Mouse (Mus musculus) ES-Bruce4 (cell line): ENCODE results near the gene Etv2. TPM values are rescaled to one million over a fixed set of nuclear protein-coding genes. Genes with fewer than 3 reads are reported as not detected.

Experiments used
- H3K27ac ChIP-seq: 2 replicates; pipeline ENCODE4 v1.5.1; 2012; ENCODE audit warnings: low read length, inconsistent platforms; ENCODE audit not compliant: insufficient read depth
- H3K27me3 ChIP-seq: 2 replicates; pipeline ENCODE4 v1.6.1; 2012; ENCODE audit warnings: mild to moderate bottlenecking, low read length, inconsistent platforms; ENCODE audit not compliant: control insufficient read depth, poor library complexity, insufficient read depth, severe bottlenecking
- H3K36me3 ChIP-seq: 2 replicates; pipeline ENCODE4 v1.6.1; 2012; ENCODE audit warnings: inconsistent platforms, mild to moderate bottlenecking, low read length, moderate library complexity; ENCODE audit not compliant: control insufficient read depth, poor library complexity, insufficient read depth, severe bottlenecking
- H3K4me1 ChIP-seq: one replicate; pipeline ENCODE4 v1.8.1; 2011; ENCODE audit warnings: low read length; ENCODE audit not compliant: control insufficient read depth, insufficient read depth
- H3K4me3 ChIP-seq: 2 replicates; pipeline ENCODE4 v1.5.1; 2011; ENCODE audit warnings: low read depth, mild to moderate bottlenecking, low read length
- H3K9ac ChIP-seq: 2 replicates; pipeline ENCODE4 v1.6.1; 2012; ENCODE audit warnings: low read depth, mild to moderate bottlenecking, inconsistent platforms; ENCODE audit not compliant: poor library complexity, severe bottlenecking
- H3K9me3 ChIP-seq: replicated peaks from 2 replicates; pipeline ENCODE4 v1.6.1; 2012; ENCODE audit warnings: mild to moderate bottlenecking, low read length, inconsistent platforms; ENCODE audit not compliant: control insufficient read depth, poor library complexity, insufficient read depth, severe bottlenecking
- CTCF ChIP-seq: IDR thresholded peaks from one replicate; pipeline ENCODE4 v1.8.1; 2011; ENCODE audit warnings: low read depth, low read length
- EP300 ChIP-seq: IDR thresholded peaks from 2 replicates; pipeline ENCODE4 v1.6.1; 2011; ENCODE audit warnings: low read depth, low read length; ENCODE audit not compliant: insufficient read depth
- POLR2A ChIP-seq: IDR thresholded peaks from one replicate; pipeline ENCODE4 v1.8.1; 2011; ENCODE audit warnings: low read length; ENCODE audit not compliant: insufficient read depth
- polyA plus RNA-seq: library from polyadenylated mRNA; stranded (reverse); fragments of >200 nt; gene quantifications from 2 replicates; pipeline ENCODE4 v1.2.4, GENCODE M21; 2011; ENCODE audit warnings: low read depth; ENCODE audit not compliant: missing spikeins, insufficient read depth, insufficient read length

The Etv2 gene
- polyA plus RNA-seq, 1 experiment, result 3.3 TPM

DNA sequence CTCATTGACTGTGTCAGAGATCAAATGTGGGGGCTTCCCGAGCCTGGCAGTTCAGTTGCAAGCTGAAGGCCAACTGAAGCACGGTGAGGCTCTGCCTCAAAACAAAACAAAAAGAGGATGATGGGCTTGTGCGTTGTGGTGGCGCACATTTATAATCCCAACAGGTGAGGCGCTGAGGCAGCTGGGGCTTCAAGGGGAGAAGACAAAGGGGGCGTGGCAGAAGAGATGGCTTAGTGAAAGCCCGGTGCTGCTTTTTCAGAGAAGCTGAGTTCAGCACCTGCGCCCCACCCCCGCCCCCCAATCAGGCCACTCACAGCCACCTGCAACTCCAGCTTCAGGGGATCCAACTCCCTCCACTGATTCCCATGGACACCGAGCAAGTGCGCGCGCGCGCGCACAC lies 27.2 kb downstream of the Etv2 start:
- Histone ChIP-seq H3K4me1 (peaks cover 7% of the 10 kb centered on the region), H3K36me3 (no peaks in the 10 kb centered on the region), H3K9me3 (no peaks in the 10 kb centered on the region), H3K27ac (peak overlapping the region; percentile 11), H3K27me3 (no peaks in the 10 kb centered on the region), H3K4me3 (no peak overlapping the region), H3K9ac (no peak overlapping the region)
- TF ChIP-seq CTCF (no peak), POLR2A (no peak), EP300 (no peak)

DNA sequence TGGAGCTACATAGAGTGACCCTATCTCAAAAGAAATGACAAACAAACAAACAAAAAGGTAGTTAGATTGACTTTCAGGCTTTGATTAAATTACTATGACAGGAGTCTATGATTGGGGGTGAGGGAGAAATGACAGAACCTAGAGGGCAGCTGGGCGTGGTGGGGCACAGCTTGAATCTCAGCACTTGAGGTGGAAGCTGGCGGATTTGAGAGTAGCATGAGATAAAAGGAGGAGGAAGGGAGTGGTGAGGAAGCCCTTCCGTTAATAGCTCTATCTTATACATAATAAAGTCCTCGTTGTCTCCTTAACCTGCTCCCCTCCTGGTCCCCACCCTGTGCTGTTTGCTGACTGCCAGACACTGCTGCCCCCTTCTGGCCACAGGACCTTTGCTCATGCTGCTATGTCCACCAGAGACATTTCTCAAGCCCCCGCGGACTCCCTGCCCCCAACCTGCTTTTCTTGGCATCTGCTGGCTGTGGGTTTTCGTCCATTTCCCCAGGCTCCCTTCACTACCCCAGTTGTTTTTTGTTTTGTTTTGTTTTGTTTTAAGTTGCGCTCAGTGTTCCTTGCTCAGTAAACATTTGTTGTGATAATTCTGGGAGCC lies 27.8 kb downstream of the Etv2 start:
- Histone ChIP-seq H3K9ac (no peak overlapping the region), H3K27me3 (no peaks in the 10 kb centered on the region), H3K4me1 (peaks cover 13% of the 10 kb centered on the region), H3K4me3 (no peak overlapping the region), H3K9me3 (no peaks in the 10 kb centered on the region), H3K27ac (peak overlapping the region; percentile 11), H3K36me3 (no peaks in the 10 kb centered on the region)
- no peak for TF ChIP-seq POLR2A
- TF ChIP-seq CTCF, result peak; percentile 90
- TF ChIP-seq EP300, result peak; percentile 91

DNA sequence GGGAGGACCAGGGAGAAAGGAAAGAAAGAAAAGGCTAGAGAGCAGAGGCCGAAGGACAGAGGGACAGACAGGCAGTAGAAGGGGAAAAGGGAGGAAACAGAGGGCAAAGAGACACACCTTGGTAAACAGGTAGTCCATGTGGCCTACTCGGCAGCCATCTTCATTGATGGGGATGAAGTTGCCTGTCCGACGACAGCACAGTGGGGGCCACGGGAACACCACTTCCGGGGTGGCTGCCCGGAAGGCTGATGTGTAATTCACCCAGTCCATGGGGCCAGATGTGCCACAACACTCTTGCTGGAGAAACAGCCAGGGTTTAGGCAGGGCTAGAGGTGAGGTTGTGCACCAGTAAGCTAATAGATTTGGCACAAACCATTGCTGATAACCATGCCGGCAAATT lies 30.7 kb downstream of the Etv2 start:
- no peaks in the 10 kb centered on the region for H3K27me3 ChIP-seq
- H3K9ac ChIP-seq, result no peak overlapping the region
- H3K36me3 ChIP-seq, result no peaks in the 10 kb centered on the region
- TF ChIP-seq POLR2A (no peak), EP300 (no peak), CTCF (no peak)
- peak overlapping the region; percentile 43 for H3K27ac ChIP-seq
- H3K4me3 ChIP-seq, result no peak overlapping the region
- H3K9me3 ChIP-seq, result no peaks in the 10 kb centered on the region
- peaks cover 15% of the 10 kb centered on the region for H3K4me1 ChIP-seq

DNA sequence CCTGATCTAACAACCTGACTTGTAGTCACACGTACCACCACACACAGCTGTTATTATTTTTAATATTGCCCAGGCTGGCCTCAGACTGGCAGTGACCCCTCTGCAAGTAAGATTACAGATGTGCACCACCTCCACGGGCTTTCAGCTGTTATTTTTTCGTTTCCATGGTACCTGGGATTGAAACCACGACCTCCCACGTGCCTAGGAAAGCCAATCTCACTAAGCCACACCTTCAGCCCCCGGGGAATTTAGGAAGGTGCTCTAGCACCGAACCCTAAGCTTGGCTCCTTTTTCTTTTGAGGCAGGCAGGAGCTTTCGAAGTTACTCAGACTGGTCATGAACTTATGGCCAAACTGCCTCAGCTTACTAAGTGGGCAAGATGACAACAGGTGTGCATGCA lies 31.2 kb downstream of the Etv2 start:
- Histone ChIP-seq H3K36me3 (no peaks in the 10 kb centered on the region), H3K4me3 (no peak overlapping the region), H3K4me1 (peaks cover 15% of the 10 kb centered on the region), H3K9me3 (no peaks in the 10 kb centered on the region), H3K27me3 (no peaks in the 10 kb centered on the region), H3K27ac (peak overlapping the region; percentile 43), H3K9ac (no peak overlapping the region)
- no peak for TF ChIP-seq POLR2A
- no peak for TF ChIP-seq EP300
- TF ChIP-seq CTCF, result no peak

DNA sequence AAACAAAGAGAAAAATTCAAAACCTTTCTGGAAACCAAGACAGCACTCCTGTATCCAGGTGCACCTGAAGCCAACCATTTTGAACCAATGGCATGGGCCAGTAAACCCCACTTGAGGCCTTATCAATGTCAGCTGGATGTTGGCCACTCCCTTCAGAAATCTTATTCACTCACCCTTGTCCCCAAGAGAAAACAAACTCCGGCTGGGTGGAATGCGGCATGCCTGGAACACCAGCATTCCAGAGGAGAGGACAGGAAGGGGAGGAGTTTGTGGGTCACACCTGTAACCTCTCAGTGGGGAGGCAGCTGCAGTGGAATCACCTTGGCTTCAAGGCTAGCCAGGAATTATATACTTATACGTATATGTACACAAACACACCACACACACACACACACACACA lies 33.1 kb downstream of the Etv2 start:
- H3K4me1 ChIP-seq, result peaks cover 15% of the 10 kb centered on the region
- no peaks in the 10 kb centered on the region for H3K36me3 ChIP-seq
- no peaks in the 10 kb centered on the region for H3K27me3 ChIP-seq
- no peak overlapping the region for H3K9ac ChIP-seq
- no peaks in the 10 kb centered on the region for H3K9me3 ChIP-seq
- TF ChIP-seq EP300 (peak; percentile 96), POLR2A (no peak)
- peak overlapping the region; percentile 9; the same call in 1 of the 2 replicates for H3K4me3 ChIP-seq
- H3K27ac ChIP-seq, result peak overlapping the region; percentile 82

DNA sequence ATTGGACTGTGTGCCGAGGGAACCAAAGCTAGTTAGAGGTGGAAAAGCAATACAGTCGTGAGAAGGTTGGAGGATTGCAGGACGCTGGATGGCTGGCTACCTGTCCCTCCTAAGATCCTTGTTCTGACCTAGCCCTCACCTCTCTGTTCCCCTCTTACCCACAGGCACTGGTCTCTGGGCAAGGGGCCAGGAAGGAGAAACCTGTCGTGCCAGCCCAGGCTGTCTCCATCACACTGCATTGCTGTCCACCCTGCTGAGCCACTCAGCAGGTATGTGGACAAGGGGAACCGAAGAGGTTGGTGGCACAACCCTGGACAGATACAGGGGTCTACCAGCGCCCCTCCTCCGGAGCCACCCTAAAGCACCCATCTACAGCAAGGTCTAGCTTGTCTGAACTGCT lies 35.0 kb downstream of the Etv2 start:
- Histone ChIP-seq H3K9me3 (no peaks in the 10 kb centered on the region), H3K9ac (peak overlapping the region; percentile 30), H3K27me3 (no peaks in the 10 kb centered on the region), H3K36me3 (no peaks in the 10 kb centered on the region), H3K4me1 (peaks cover 15% of the 10 kb centered on the region), H3K27ac (peak overlapping the region; percentile 82), H3K4me3 (no peak overlapping the region)
- TF ChIP-seq EP300, result no peak
- no peak for TF ChIP-seq CTCF
- TF ChIP-seq POLR2A, result no peak

DNA sequence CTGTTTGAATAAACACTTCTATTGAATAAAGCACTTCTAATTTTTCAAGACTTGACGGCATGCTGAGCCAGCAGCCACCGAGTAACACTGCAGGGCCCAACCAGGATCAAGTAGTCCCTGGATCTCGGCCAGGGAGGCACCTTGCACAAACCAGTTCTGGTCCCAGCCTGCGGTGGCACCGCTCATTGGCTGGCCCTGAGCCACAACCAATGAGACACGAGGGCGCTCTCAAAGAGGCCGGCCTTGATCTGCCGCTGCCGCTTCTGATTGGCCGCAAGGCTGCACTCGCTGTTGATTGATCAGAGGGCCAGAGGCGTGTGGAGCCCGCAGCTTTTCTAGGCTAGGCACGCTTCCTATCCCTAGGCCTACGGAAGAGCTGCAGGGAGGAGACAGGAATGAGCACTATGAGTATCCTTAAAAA lies 35.7 kb downstream of the Etv2 start:
- TF ChIP-seq POLR2A, result no peak
- TF ChIP-seq EP300, result no peak
- TF ChIP-seq CTCF, result no peak
- Histone ChIP-seq H3K27ac (peak overlapping the region; percentile 82), H3K4me3 (peak overlapping the region; percentile 41), H3K27me3 (no peaks in the 10 kb centered on the region), H3K9ac (peak overlapping the region; percentile 45), H3K4me1 (peaks cover 16% of the 10 kb centered on the region), H3K9me3 (no peaks in the 10 kb centered on the region), H3K36me3 (no peaks in the 10 kb centered on the region)
